Mouse (Mus musculus): ENCODE measurements around the gene Acot7.

- no peak for TF ChIP-seq CTCF (IDR thresholded peaks at IDR 0.05; ENCODE audit: extremely low read depth, insufficient read depth, insufficient read length, insufficient replicate concordance)
- TF ChIP-seq POLR2A (IDR thresholded peaks at IDR 0.05; ENCODE audit: low read depth, low read length) = no peak
These were observed 12.2 kb downstream of the Acot7 start for GRCm38 (mm10) chr4:152190096-152190653.
